Mouse (Mus musculus) liver, adult 2 months (tissue): ENCODE results near the gene Slc9a6. TPM values are rescaled to one million over a fixed set of nuclear protein-coding genes. Genes with fewer than 3 reads are reported as not detected.

Experiments
- DNase-seq: peaks from one replicate; pipeline ENCODE4 v3.0.0-alpha.2; 2011; ENCODE audit warnings: low read depth, low spot score; ENCODE audit errors: extremely low read depth
- H3K27ac ChIP-seq: fragments of 200-500 bp; replicated peaks from 2 replicates; pipeline ENCODE4 v1.5.1; 2012; ENCODE audit warnings: low read depth, mild to moderate bottlenecking, control low read depth, inconsistent platforms, low read length; ENCODE audit not compliant: insufficient read depth
- H3K27me3 ChIP-seq: fragments of 200-500 bp; 2 replicates; pipeline ENCODE4 v1.6.1; 2012; ENCODE audit warnings: mild to moderate bottlenecking, moderate library complexity, low read length, inconsistent platforms; ENCODE audit not compliant: control insufficient read depth, insufficient read depth
- H3K36me3 ChIP-seq: fragments of 200-500 bp; 2 replicates; pipeline ENCODE4 v1.6.1; 2012; ENCODE audit warnings: low read length, inconsistent platforms; ENCODE audit not compliant: control insufficient read depth, insufficient read depth
- H3K4me1 ChIP-seq: fragments of 200-500 bp; 2 replicates; pipeline ENCODE4 v1.6.1; 2011; ENCODE audit warnings: low read length; ENCODE audit not compliant: control insufficient read depth, insufficient read depth
- H3K4me3 ChIP-seq: fragments of 200-500 bp; 2 replicates; pipeline ENCODE4 v1.5.1; 2011; ENCODE audit warnings: low read depth, mild to moderate bottlenecking, control low read depth, low read length, moderate library complexity; ENCODE audit not compliant: insufficient read depth
- H3K79me2 ChIP-seq: fragments of 200-500 bp; 2 replicates; pipeline ENCODE4 v1.6.1; 2012; ENCODE audit warnings: inconsistent platforms, mild to moderate bottlenecking, low read length, moderate library complexity; ENCODE audit not compliant: control insufficient read depth, insufficient read depth
- H3K9ac ChIP-seq: fragments of 200-500 bp; 2 replicates; pipeline ENCODE4 v1.6.1; 2012; ENCODE audit warnings: low read depth, mild to moderate bottlenecking, control low read depth, inconsistent platforms, low read length
- CTCF ChIP-seq: fragments of 200-500 bp; IDR thresholded peaks from 2 replicates; pipeline ENCODE4 v1.5.1; 2011; ENCODE audit warnings: low read depth, low read length, control low read depth
- POLR2A ChIP-seq: fragments of 200-500 bp; IDR thresholded peaks from 2 replicates; pipeline ENCODE4 v1.6.1; 2011; ENCODE audit warnings: low read length, control low read depth; ENCODE audit not compliant: insufficient read depth; ENCODE audit errors: extremely low read depth
- WGBS: fragments of 180-500 bp; shearing (Covaris S2); methylation state at CpG from one replicate; pipeline ENCODE4 v1.1.7; 2018; 5-methylcytosine and 5-hydroxymethylcytosine counted together
- polyA plus RNA-seq: library from polyadenylated mRNA; depleted of rRNA; stranded (reverse); fragments of >200 nt; gene quantifications from 2 replicates; pipeline ENCODE4 v1.2.3, GENCODE M21; 2012
- total RNA-seq: library from RNA; depleted of rRNA; stranded (reverse); fragments of >200 nt; gene quantifications from 2 replicates; pipeline ENCODE4 v1.2.3, GENCODE M21; 2014

The Slc9a6 gene
- total and polyA plus RNA-seq, 2 experiments: 7.8 to 11.5 TPM

- Histone ChIP-seq H3K36me3 (peaks cover 3% of the 10 kb centered on the region; the same call in 1 of the 2 replicates), H3K9ac (no peak overlapping the region), H3K79me2 (no peaks in the 10 kb centered on the region), H3K4me3 (no peak overlapping the region), H3K4me1 (no peaks in the 10 kb centered on the region), H3K27me3 (no peaks in the 10 kb centered on the region), H3K27ac (no peak overlapping the region)
- no peak for DNase-seq
- 30% methylated on average over 1 of the region's 1 CpGs for WGBS
- TF ChIP-seq CTCF (no peak), POLR2A (no peak)
Measured at GRCm38 (mm10) chrX:56640066-56640465, 30.5 kb downstream of the Slc9a6 start.

- H3K27me3 ChIP-seq: no peaks in the 10 kb centered on the region
- H3K27ac ChIP-seq: no peak overlapping the region
- DNase-seq: no peak
- peaks cover 2% of the 10 kb centered on the region for H3K36me3 ChIP-seq
- no peak overlapping the region for H3K4me3 ChIP-seq
- TF ChIP-seq CTCF: no peak
- no peak for TF ChIP-seq POLR2A
- no peaks in the 10 kb centered on the region for H3K79me2 ChIP-seq
- H3K4me1 ChIP-seq: no peaks in the 10 kb centered on the region
- 74% methylated on average over 7 of the region's 7 CpGs for whole genome bisulfite sequencing
- no peak overlapping the region for H3K9ac ChIP-seq
Measured at GRCm38 (mm10) chrX:56649549-56650354, 40.2 kb downstream of the Slc9a6 start.

- DNase-seq: no peak
- Histone ChIP-seq H3K36me3 (peaks cover 3% of the 10 kb centered on the region), H3K27ac (no peak overlapping the region), H3K9ac (no peak overlapping the region), H3K4me3 (no peak overlapping the region), H3K27me3 (no peaks in the 10 kb centered on the region), H3K79me2 (no peaks in the 10 kb centered on the region), H3K4me1 (no peaks in the 10 kb centered on the region)
- 91% methylated on average over 2 of the region's 2 CpGs for WGBS
- no peak for TF ChIP-seq POLR2A
- no peak for TF ChIP-seq CTCF
Measured at GRCm38 (mm10) chrX:56650355-56650652, 40.7 kb downstream of the Slc9a6 start.

GRCm38 (mm10) chrX:56650885-56651284, 41.3 kb downstream of the Slc9a6 start:
- Histone ChIP-seq H3K79me2 (no peaks in the 10 kb centered on the region), H3K4me1 (no peaks in the 10 kb centered on the region), H3K27ac (no peak overlapping the region), H3K4me3 (no peak overlapping the region), H3K36me3 (peaks cover 3% of the 10 kb centered on the region), H3K27me3 (no peaks in the 10 kb centered on the region), H3K9ac (no peak overlapping the region)
- 86% methylated on average over 6 of the region's 6 CpGs for WGBS
- TF ChIP-seq POLR2A (no peak), CTCF (no peak)
- no peak for DNase-seq

- H3K4me1 ChIP-seq: no peaks in the 10 kb centered on the region
- H3K27me3 ChIP-seq: no peaks in the 10 kb centered on the region
- no peak for TF ChIP-seq CTCF
- no peak for TF ChIP-seq POLR2A
- H3K27ac ChIP-seq: no peak overlapping the region
- no peaks in the 10 kb centered on the region for H3K79me2 ChIP-seq
- H3K4me3 ChIP-seq: no peak overlapping the region
- peaks cover 3% of the 10 kb centered on the region for H3K36me3 ChIP-seq
- DNase-seq: no peak
- no peak overlapping the region for H3K9ac ChIP-seq
- 83% methylated on average over 7 of the region's 7 CpGs for WGBS
Measured at GRCm38 (mm10) chrX:56651738-56652137, 42.2 kb downstream of the Slc9a6 start.

- TF ChIP-seq POLR2A (no peak), CTCF (no peak)
- no peaks in the 10 kb centered on the region for H3K27me3 ChIP-seq
- H3K79me2 ChIP-seq: no peaks in the 10 kb centered on the region
- peaks cover 3% of the 10 kb centered on the region for H3K36me3 ChIP-seq
- no peak overlapping the region for H3K4me3 ChIP-seq
- no peak overlapping the region for H3K9ac ChIP-seq
- DNase-seq: no peak
- H3K4me1 ChIP-seq: no peaks in the 10 kb centered on the region
- WGBS: 58% methylated on average over 2 of the region's 2 CpGs
- H3K27ac ChIP-seq: no peak overlapping the region
Measured at GRCm38 (mm10) chrX:56655686-56656085, 46.1 kb downstream of the Slc9a6 start.
